Mouse (Mus musculus): ENCODE measurements around the gene B230217C12Rik. TPM values are rescaled to one million over a fixed set of nuclear protein-coding genes. Genes with fewer than 3 reads are reported as not detected.

Gene B230217C12Rik
- 0.60 and 0.81 TPM in 2 replicates for polyA plus RNA-seq (2012; rRNA removed)
- polyA plus RNA-seq (2014; fragmentation: Nextera tagmentation; extraction: Ambion mirVana), result 0.19 and 0.63 TPM in 2 replicates

GRCm38 (mm10) chr11:97840539-97840954 is at the start of gene B230217C12Rik:
TSS of gene B230217C12Rik (plus strand) at chr11:97840780.
- ATAC-seq (ENCODE audit: insufficient read depth) (no peak), DNase-seq (ENCODE audit: low read depth in 3 of 3, low spot score in 3 of 3) (no peak)
- Histone ChIP-seq H3K4me3 (ENCODE audit: insufficient read depth in 1 of 2, low read depth in 2 of 2, low read length in 2 of 2) (peak within 1 kb of the TSS; percentile 53 to 69), H3K36me3 (replicated peaks; ENCODE audit: control insufficient read depth, insufficient read depth, low read depth) (no peaks in the 10 kb centered on the region), H3K9me3 (ENCODE audit: control insufficient read depth, low read length) (no peaks in the 10 kb centered on the region), H3K27ac (no peak within 1 kb of the TSS), H3K9ac (replicated peaks) (peak within 1 kb of the TSS; percentile 43), H3K4me1 (replicated peaks; ENCODE audit: control insufficient read depth in 2 of 2, insufficient read depth in 2 of 2, low read length in 1 of 2) (peaks cover 3 to 13% of the 10 kb centered on the region in 2 experiments; a peak in 3 of 4 replicates), H3K4me2 (ENCODE audit: low read depth) (peak within 1 kb of the TSS; percentile 77), H3K27me3 (ENCODE audit: control insufficient read depth, insufficient read depth, low read length) (no peaks in the 10 kb centered on the region)
- TF ChIP-seq CTCF (IDR thresholded peaks at IDR 0.05; ENCODE audit: low read depth) (peak; percentile 56), EP300 (IDR thresholded peaks at IDR 0.05; ENCODE audit: low read depth) (no peak)
- 4% methylated on average over 6 of the region's 6 CpGs for WGBS (ENCODE audit: insufficient replicate concordance)

- Histone ChIP-seq H3K4me2 (ENCODE audit: low read depth) (no peak overlapping the region), H3K27ac (no peak overlapping the region), H3K4me1 (replicated peaks; ENCODE audit: control insufficient read depth in 2 of 2, insufficient read depth in 2 of 2, low read length in 1 of 2) (peaks cover 0 to 4% of the 10 kb centered on the region in 2 experiments; a peak in 2 of 4 replicates), H3K27me3 (ENCODE audit: control insufficient read depth, insufficient read depth, low read length) (no peaks in the 10 kb centered on the region; the same call in 1 of the 2 replicates), H3K4me3 (ENCODE audit: insufficient read depth in 1 of 2, low read depth in 2 of 2, low read length in 2 of 2) (no peak overlapping the region), H3K9ac (replicated peaks) (no peak overlapping the region), H3K36me3 (replicated peaks; ENCODE audit: control insufficient read depth, insufficient read depth, low read depth) (no peaks in the 10 kb centered on the region), H3K9me3 (ENCODE audit: control insufficient read depth, low read length) (no peaks in the 10 kb centered on the region)
- peak; percentile 73 for TF ChIP-seq CTCF (IDR thresholded peaks at IDR 0.05; ENCODE audit: low read depth)
- TF ChIP-seq EP300 (IDR thresholded peaks at IDR 0.05; ENCODE audit: low read depth), result no peak
- no peak for ATAC-seq (ENCODE audit: insufficient read depth)
- WGBS (ENCODE audit: insufficient replicate concordance), result 3% methylated on average over 2 of the region's 2 CpGs
- DNase-seq (ENCODE audit: low read depth in 3 of 3, low spot score in 3 of 3), result no peak
Observed at GRCm38 (mm10) chr11:97793165-97793564, 47.4 kb upstream of the B230217C12Rik start.

GRCm38 (mm10) chr11:97796910-97797309 is 43.7 kb upstream of the B230217C12Rik start:
- DNase-seq (ENCODE audit: low read depth in 3 of 3, low spot score in 3 of 3), result no peak
- H3K4me3 ChIP-seq (ENCODE audit: insufficient read depth in 1 of 2, low read depth in 2 of 2, low read length in 2 of 2), result no peak overlapping the region
- no peaks in the 10 kb centered on the region for H3K36me3 ChIP-seq (replicated peaks; ENCODE audit: control insufficient read depth, insufficient read depth, low read depth)
- WGBS (ENCODE audit: insufficient replicate concordance), result 1% methylated on average over 6 of the region's 6 CpGs
- H3K4me1 ChIP-seq (replicated peaks; ENCODE audit: control insufficient read depth in 2 of 2, insufficient read depth in 2 of 2, low read length in 1 of 2), result peaks cover 0 to 21% of the 10 kb centered on the region in 2 experiments; a peak in 3 of 4 replicates
- H3K27ac ChIP-seq, result no peak overlapping the region
- H3K9me3 ChIP-seq (ENCODE audit: control insufficient read depth, low read length), result no peaks in the 10 kb centered on the region
- H3K9ac ChIP-seq (replicated peaks), result no peak overlapping the region
- no peak for ATAC-seq (ENCODE audit: insufficient read depth)
- no peaks in the 10 kb centered on the region; the same call in 1 of the 2 replicates for H3K27me3 ChIP-seq (ENCODE audit: control insufficient read depth, insufficient read depth, low read length)
- TF ChIP-seq EP300 (IDR thresholded peaks at IDR 0.05; ENCODE audit: low read depth), result no peak
- no peak for TF ChIP-seq CTCF (IDR thresholded peaks at IDR 0.05; ENCODE audit: low read depth)
- H3K4me2 ChIP-seq (ENCODE audit: low read depth), result no peak overlapping the region

GRCm38 (mm10) chr11:97797369-97798082 is 43.1 kb upstream of the B230217C12Rik start:
- H3K9ac ChIP-seq (replicated peaks), result no peak overlapping the region
- no peak for ATAC-seq (ENCODE audit: insufficient read depth)
- H3K27ac ChIP-seq, result no peak overlapping the region
- peak overlapping the region; percentile 81; the same call in 1 of the 2 replicates for H3K4me2 ChIP-seq (ENCODE audit: low read depth)
- peaks cover 0 to 26% of the 10 kb centered on the region in 2 experiments; a peak in 3 of 4 replicates for H3K4me1 ChIP-seq (replicated peaks; ENCODE audit: control insufficient read depth in 2 of 2, insufficient read depth in 2 of 2, low read length in 1 of 2)
- no peaks in the 10 kb centered on the region; the same call in 1 of the 2 replicates for H3K27me3 ChIP-seq (ENCODE audit: control insufficient read depth, insufficient read depth, low read length)
- H3K36me3 ChIP-seq (replicated peaks; ENCODE audit: control insufficient read depth, insufficient read depth, low read depth), result no peaks in the 10 kb centered on the region
- H3K9me3 ChIP-seq (ENCODE audit: control insufficient read depth, low read length), result no peaks in the 10 kb centered on the region
- no peak for DNase-seq (ENCODE audit: low read depth in 3 of 3, low spot score in 3 of 3)
- WGBS (ENCODE audit: insufficient replicate concordance), result 51% methylated on average over 15 of the region's 15 CpGs
- TF ChIP-seq CTCF (IDR thresholded peaks at IDR 0.05; ENCODE audit: low read depth), result no peak
- TF ChIP-seq EP300 (IDR thresholded peaks at IDR 0.05; ENCODE audit: low read depth), result no peak
- no peak overlapping the region for H3K4me3 ChIP-seq (ENCODE audit: insufficient read depth in 1 of 2, low read depth in 2 of 2, low read length in 2 of 2)

GRCm38 (mm10) chr11:97798083-97798435 is 42.5 kb upstream of the B230217C12Rik start:
- peaks cover 0 to 26% of the 10 kb centered on the region in 2 experiments; a peak in 3 of 4 replicates for H3K4me1 ChIP-seq (replicated peaks; ENCODE audit: control insufficient read depth in 2 of 2, insufficient read depth in 2 of 2, low read length in 1 of 2)
- H3K36me3 ChIP-seq (replicated peaks; ENCODE audit: control insufficient read depth, insufficient read depth, low read depth), result no peaks in the 10 kb centered on the region
- DNase-seq (ENCODE audit: low read depth in 3 of 3, low spot score in 3 of 3), result no peak
- H3K9me3 ChIP-seq (ENCODE audit: control insufficient read depth, low read length), result no peaks in the 10 kb centered on the region
- H3K9ac ChIP-seq (replicated peaks), result no peak overlapping the region
- no peak overlapping the region for H3K27ac ChIP-seq
- WGBS (ENCODE audit: insufficient replicate concordance), result 51% methylated on average over 8 of the region's 8 CpGs
- H3K4me3 ChIP-seq (ENCODE audit: insufficient read depth in 1 of 2, low read depth in 2 of 2, low read length in 2 of 2), result no peak overlapping the region
- H3K27me3 ChIP-seq (ENCODE audit: control insufficient read depth, insufficient read depth, low read length), result no peaks in the 10 kb centered on the region; the same call in 1 of the 2 replicates
- ATAC-seq (ENCODE audit: insufficient read depth), result no peak
- TF ChIP-seq EP300 (IDR thresholded peaks at IDR 0.05; ENCODE audit: low read depth) (no peak), CTCF (IDR thresholded peaks at IDR 0.05; ENCODE audit: low read depth) (no peak)
- peak overlapping the region; percentile 81 for H3K4me2 ChIP-seq (ENCODE audit: low read depth)
